Mouse (Mus musculus): ENCODE measurements around the gene Zdhhc4.
A peak's percentile ranks its signal among the peaks of the same experiment; 100 is the strongest.

Zdhhc4 gene

GRCm38 (mm10) chr5:143309916-143310315 is 19.1 kb downstream of the Zdhhc4 start:
- H3K27me3 ChIP-seq (ENCODE audit: control insufficient read depth, insufficient read depth, low read length, poor library complexity, severe bottlenecking), result no peaks in the 10 kb centered on the region
- no peak for DNase-seq (ENCODE audit: low read depth, low spot score)
- peaks cover 17% of the 10 kb centered on the region for H3K36me3 ChIP-seq (ENCODE audit: control insufficient read depth, insufficient read depth, low read length, poor library complexity, severe bottlenecking)

- no peaks in the 10 kb centered on the region for H3K27me3 ChIP-seq (ENCODE audit: control insufficient read depth, insufficient read depth, low read length, poor library complexity, severe bottlenecking)
- peaks cover 17% of the 10 kb centered on the region for H3K36me3 ChIP-seq (ENCODE audit: control insufficient read depth, insufficient read depth, low read length, poor library complexity, severe bottlenecking)
- DNase-seq (ENCODE audit: low read depth, low spot score), result no peak
Measured at GRCm38 (mm10) chr5:143308825-143309224, 20.2 kb downstream of the Zdhhc4 start.

- Histone ChIP-seq H3K27me3 (ENCODE audit: control insufficient read depth, insufficient read depth, low read length, poor library complexity, severe bottlenecking) (no peaks in the 10 kb centered on the region), H3K36me3 (ENCODE audit: control insufficient read depth, insufficient read depth, low read length, poor library complexity, severe bottlenecking) (peaks cover 8% of the 10 kb centered on the region)
- no peak for DNase-seq (ENCODE audit: low read depth, low spot score)
Measured at GRCm38 (mm10) chr5:143304251-143304650, 24.8 kb downstream of the Zdhhc4 start.

GRCm38 (mm10) chr5:143301296-143301695 is 27.8 kb downstream of the Zdhhc4 start:
- DNase-seq (ENCODE audit: low read depth, low spot score), result no peak

GRCm38 (mm10) chr5:143299686-143300085 is 29.4 kb downstream of the Zdhhc4 start:
- DNase-seq (ENCODE audit: low read depth, low spot score), result peak; percentile 60
- Histone ChIP-seq H3K36me3 (ENCODE audit: control insufficient read depth, insufficient read depth, low read length, poor library complexity, severe bottlenecking) (no peaks in the 10 kb centered on the region), H3K27me3 (ENCODE audit: control insufficient read depth, insufficient read depth, low read length, poor library complexity, severe bottlenecking) (no peaks in the 10 kb centered on the region)

More at GRCm38 (mm10) chr5:143301296-143301695, 27.8 kb downstream of the Zdhhc4 start:
- no peaks in the 10 kb centered on the region for H3K36me3 ChIP-seq (ENCODE audit: control insufficient read depth, insufficient read depth, low read length, poor library complexity, severe bottlenecking)
- H3K27me3 ChIP-seq (ENCODE audit: control insufficient read depth, insufficient read depth, low read length, poor library complexity, severe bottlenecking), result no peaks in the 10 kb centered on the region

GRCm38 (mm10) chr5:143298391-143298790 is 30.7 kb downstream of the Zdhhc4 start:
- Histone ChIP-seq H3K27me3 (ENCODE audit: control insufficient read depth, insufficient read depth, low read length, poor library complexity, severe bottlenecking) (no peaks in the 10 kb centered on the region), H3K36me3 (ENCODE audit: control insufficient read depth, insufficient read depth, low read length, poor library complexity, severe bottlenecking) (no peaks in the 10 kb centered on the region)
- peak; percentile 29 for DNase-seq (ENCODE audit: low read depth, low spot score)

GRCm38 (mm10) chr5:143297986-143298385 is 31.1 kb downstream of the Zdhhc4 start:
- no peaks in the 10 kb centered on the region for H3K27me3 ChIP-seq (ENCODE audit: control insufficient read depth, insufficient read depth, low read length, poor library complexity, severe bottlenecking)
- no peak for DNase-seq (ENCODE audit: low read depth, low spot score)
- H3K36me3 ChIP-seq (ENCODE audit: control insufficient read depth, insufficient read depth, low read length, poor library complexity, severe bottlenecking), result no peaks in the 10 kb centered on the region

- no peaks in the 10 kb centered on the region for H3K27me3 ChIP-seq (ENCODE audit: control insufficient read depth, insufficient read depth, low read length, poor library complexity, severe bottlenecking)
- H3K36me3 ChIP-seq (ENCODE audit: control insufficient read depth, insufficient read depth, low read length, poor library complexity, severe bottlenecking), result no peaks in the 10 kb centered on the region
- no peak for DNase-seq (ENCODE audit: low read depth, low spot score)
Measured at GRCm38 (mm10) chr5:143295330-143295729, 33.7 kb downstream of the Zdhhc4 start.

- H3K27me3 ChIP-seq (ENCODE audit: control insufficient read depth, insufficient read depth, low read length, poor library complexity, severe bottlenecking), result no peaks in the 10 kb centered on the region
- DNase-seq (ENCODE audit: low read depth, low spot score), result peak; percentile 35
- H3K36me3 ChIP-seq (ENCODE audit: control insufficient read depth, insufficient read depth, low read length, poor library complexity, severe bottlenecking), result no peaks in the 10 kb centered on the region
Measured at GRCm38 (mm10) chr5:143294862-143295261, 34.2 kb downstream of the Zdhhc4 start.

GRCm38 (mm10) chr5:143293404-143293803 is 35.7 kb downstream of the Zdhhc4 start, which contains the start of gene Zfp853:
Zfp853 (minus strand) TSS chr5:143293623.
- DNase-seq (ENCODE audit: low read depth, low spot score), result no peak

GRCm38 (mm10) chr5:143292879-143293278 is 36.2 kb downstream of the Zdhhc4 start:
- H3K36me3 ChIP-seq (ENCODE audit: control insufficient read depth, insufficient read depth, low read length, poor library complexity, severe bottlenecking), result no peaks in the 10 kb centered on the region
- 0 out of 2 replicates have a peak, but pooled peaks cover 2% of the 10 kb centered on the region for H3K27me3 ChIP-seq (ENCODE audit: control insufficient read depth, insufficient read depth, low read length, poor library complexity, severe bottlenecking)
- no peak for DNase-seq (ENCODE audit: low read depth, low spot score)

More at GRCm38 (mm10) chr5:143293404-143293803, 35.7 kb downstream of the Zdhhc4 start, which contains the start of gene Zfp853:
- Histone ChIP-seq H3K36me3 (ENCODE audit: control insufficient read depth, insufficient read depth, low read length, poor library complexity, severe bottlenecking) (no peaks in the 10 kb centered on the region), H3K27me3 (ENCODE audit: control insufficient read depth, insufficient read depth, low read length, poor library complexity, severe bottlenecking) (no peaks in the 10 kb centered on the region)

- no peak for DNase-seq (ENCODE audit: low read depth, low spot score)
- Histone ChIP-seq H3K27me3 (ENCODE audit: control insufficient read depth, insufficient read depth, low read length, poor library complexity, severe bottlenecking) (0 out of 2 replicates have a peak, but pooled peaks cover 2% of the 10 kb centered on the region), H3K36me3 (ENCODE audit: control insufficient read depth, insufficient read depth, low read length, poor library complexity, severe bottlenecking) (no peaks in the 10 kb centered on the region)
Measured at GRCm38 (mm10) chr5:143289299-143289698, 39.8 kb downstream of the Zdhhc4 start.

- 0 out of 2 replicates have a peak, but pooled peaks cover 2% of the 10 kb centered on the region for H3K27me3 ChIP-seq (ENCODE audit: control insufficient read depth, insufficient read depth, low read length, poor library complexity, severe bottlenecking)
- no peak for DNase-seq (ENCODE audit: low read depth, low spot score)
Measured at GRCm38 (mm10) chr5:143288378-143288911, 40.6 kb downstream of the Zdhhc4 start.

GRCm38 (mm10) chr5:143287774-143288328 is 41.2 kb downstream of the Zdhhc4 start:
- DNase-seq (ENCODE audit: low read depth, low spot score), result no peak
- H3K27me3 ChIP-seq (ENCODE audit: control insufficient read depth, insufficient read depth, low read length, poor library complexity, severe bottlenecking), result 0 out of 2 replicates have a peak, but pooled peaks cover 2% of the 10 kb centered on the region
- H3K36me3 ChIP-seq (ENCODE audit: control insufficient read depth, insufficient read depth, low read length, poor library complexity, severe bottlenecking), result no peaks in the 10 kb centered on the region

More at GRCm38 (mm10) chr5:143288378-143288911, 40.6 kb downstream of the Zdhhc4 start:
- no peaks in the 10 kb centered on the region for H3K36me3 ChIP-seq (ENCODE audit: control insufficient read depth, insufficient read depth, low read length, poor library complexity, severe bottlenecking)

GRCm38 (mm10) chr5:143284762-143285161 is 44.3 kb downstream of the Zdhhc4 start:
- DNase-seq (ENCODE audit: low read depth, low spot score), result peak; percentile 29
- Histone ChIP-seq H3K27me3 (ENCODE audit: control insufficient read depth, insufficient read depth, low read length, poor library complexity, severe bottlenecking) (0 out of 2 replicates have a peak, but pooled peaks cover 2% of the 10 kb centered on the region), H3K36me3 (ENCODE audit: control insufficient read depth, insufficient read depth, low read length, poor library complexity, severe bottlenecking) (no peaks in the 10 kb centered on the region)
